Mouse (Mus musculus) bone marrow, adult 2 months (tissue): Measurements from ENCODE around the gene Avpr2.

ENCODE experiments used
- CTCF ChIP-seq: fragments of 200-500 bp; IDR thresholded peaks from 2 replicates; pipeline ENCODE4 v1.5.1; 2011; ENCODE audit warnings: low read length, control low read depth; ENCODE audit not compliant: control insufficient read depth, insufficient read depth
- POLR2A ChIP-seq: fragments of 200-500 bp; IDR thresholded peaks from 2 replicates; pipeline ENCODE4 v1.6.1; 2011; ENCODE audit warnings: low read depth, mild to moderate bottlenecking, control low read depth, low read length, borderline replicate concordance; ENCODE audit not compliant: control insufficient read depth

- peak; percentile 19; the same call in 1 of the 2 replicates for TF ChIP-seq CTCF
- no peak for TF ChIP-seq POLR2A
These were observed 6.1 kb downstream of the Avpr2 start for GRCm38 (mm10) chrX:73897959-73898358.
